Mouse (Mus musculus) MEL (cell line): Measurements from ENCODE around the gene 1700047I17Rik2. TPM values are rescaled to one million over a fixed set of nuclear protein-coding genes. Genes with fewer than 3 reads are reported as not detected.
"Not testable (repeated sequence)": the region's sequence is repeated elsewhere in the genome, so short reads cannot be mapped to it uniquely, and the experiment has no call there.

ENCODE experiments used
- DNase-seq: peaks from one replicate; pipeline ENCODE4 v3.0.0; 2011; ENCODE audit warnings: low read depth, low spot score
- H3K27ac ChIP-seq: 2 replicates; pipeline ENCODE4 v1.5.1; 2012; ENCODE audit warnings: low read depth, mild to moderate bottlenecking, control low read depth, low read length, moderate library complexity; ENCODE audit not compliant: control insufficient read depth
- H3K27me3 ChIP-seq, 2 experiments: fragments of 150-350 bp in 1 of 2; sonication (generic) in 1 of 2; 2 replicates each; pipeline ENCODE4 v1.6.1; 2012; ENCODE audit warnings: low read length in 2 of 2, mild to moderate bottlenecking in 2 of 2, improper control_type of control experiment in 1 of 2, moderate library complexity in 1 of 2; ENCODE audit not compliant: insufficient read depth in 2 of 2, control insufficient read depth in 1 of 2
- H3K36me3 ChIP-seq, 2 experiments: 2 replicates each; pipeline ENCODE4 v1.6.1; 2012 to 2014; ENCODE audit warnings: low read length in 2 of 2, improper control_type of control experiment in 1 of 2, inconsistent platforms in 1 of 2, mild to moderate bottlenecking in 1 of 2; ENCODE audit not compliant: insufficient read depth in 2 of 2, control insufficient read depth in 1 of 2
- H3K4me1 ChIP-seq, 2 experiments: fragments of 150-350 bp in 1 of 2; sonication (generic) in 1 of 2; 2 replicates each; pipeline ENCODE4 v1.6.1; 2012; ENCODE audit warnings: low read length in 2 of 2, improper control_type of control experiment in 1 of 2, mild to moderate bottlenecking in 1 of 2; ENCODE audit not compliant: insufficient read depth in 2 of 2, control insufficient read depth in 1 of 2
- H3K4me3 ChIP-seq, 2 experiments: fragments of 150-350 bp in 1 of 2; sonication (generic) in 1 of 2; 2 replicates each; pipeline ENCODE4 v1.5.1; 2012; ENCODE audit warnings: low read depth in 2 of 2, low read length in 2 of 2, mild to moderate bottlenecking in 2 of 2, moderate library complexity in 2 of 2, control low read depth in 1 of 2, improper control_type of control experiment in 1 of 2; ENCODE audit not compliant: control insufficient read depth in 1 of 2, insufficient read depth in 1 of 2
- H3K79me2 ChIP-seq: 2 replicates; pipeline ENCODE4 v1.6.1; 2012; ENCODE audit warnings: mild to moderate bottlenecking, low read length, moderate library complexity; ENCODE audit not compliant: control insufficient read depth, poor library complexity, insufficient read depth
- H3K9ac ChIP-seq: 2 replicates; pipeline ENCODE4 v1.6.1; 2012; ENCODE audit warnings: low read depth, mild to moderate bottlenecking, control low read depth, low read length, moderate library complexity; ENCODE audit not compliant: control insufficient read depth, poor library complexity, severe bottlenecking
- H3K9me3 ChIP-seq: fragments of 150-350 bp; sonication (generic); replicated peaks from 2 replicates; pipeline ENCODE4 v1.6.1; 2012; ENCODE audit warnings: mild to moderate bottlenecking, low read length, improper control_type of control experiment, moderate library complexity; ENCODE audit not compliant: insufficient read depth
- polyA plus RNA-seq, 2 experiments: library from polyadenylated mRNA; stranded (reverse) in 1 of 2; unstranded in 1 of 2; fragments of >175 nt in 1 of 2; fragments of >200 nt in 1 of 2; gene quantifications; 2 replicates each; pipeline versions ENCODE4 v1.2.1 to v1.2.4; 2012; ENCODE audit warnings: low replicate concordance in 2 of 2, low read depth in 1 of 2; ENCODE audit not compliant: insufficient read length in 2 of 2, insufficient read depth in 1 of 2, missing spikeins in 1 of 2
- total RNA-seq: library from RNA; depleted of rRNA; stranded (reverse); fragments of 300-350 nt; gene quantifications from 2 replicates; pipeline ENCODE4 v1.2.3, GENCODE M21; 2012

1700047I17Rik2 gene
- total and polyA plus RNA-seq, 3 experiments: 9.6 TPM; not detected in 2

- H3K79me2 ChIP-seq: not testable (repeated sequence)
Measured at GRCm38 (mm10) chr12:55212944-55213343, 13.6 kb downstream of the 1700047I17Rik2 start.

GRCm38 (mm10) chr12:55229626-55230519 is 30.5 kb downstream of the 1700047I17Rik2 start, which contains the start of gene Srp54c:
Srp54c (plus strand) TSS chr12:55230168.
- H3K27ac ChIP-seq, H3K36me3 ChIP-seq, H3K9me3 ChIP-seq, H3K79me2 ChIP-seq, DNase-seq, H3K27me3 ChIP-seq, H3K4me1 ChIP-seq: not testable (repeated sequence)
- Histone ChIP-seq H3K9ac (peak within 1 kb of the TSS; percentile 60), H3K4me3 (peak within 1 kb of the TSS; percentile 61 to 62; a peak in 3 of 4 replicates)

More at GRCm38 (mm10) chr12:55212944-55213343, 13.6 kb downstream of the 1700047I17Rik2 start:
- not testable (repeated sequence) for H3K36me3 ChIP-seq, DNase-seq, H3K4me3 ChIP-seq, H3K27me3 ChIP-seq, H3K9ac ChIP-seq, H3K4me1 ChIP-seq, H3K27ac ChIP-seq, H3K9me3 ChIP-seq

GRCm38 (mm10) chr12:55230520-55230861 is 31.1 kb downstream of the 1700047I17Rik2 start:
- not testable (repeated sequence) for H3K36me3 ChIP-seq, H3K79me2 ChIP-seq, H3K27me3 ChIP-seq, H3K27ac ChIP-seq, H3K9me3 ChIP-seq, DNase-seq, H3K4me1 ChIP-seq
- Histone ChIP-seq H3K4me3 (peak overlapping the region; percentile 61 to 62; a peak in 3 of 4 replicates), H3K9ac (peak overlapping the region; percentile 60)

GRCm38 (mm10) chr12:55242243-55242642 is 42.9 kb downstream of the 1700047I17Rik2 start:
- not testable (repeated sequence) for H3K27ac ChIP-seq, H3K36me3 ChIP-seq, H3K9ac ChIP-seq, DNase-seq, H3K79me2 ChIP-seq, H3K9me3 ChIP-seq, H3K27me3 ChIP-seq, H3K4me3 ChIP-seq, H3K4me1 ChIP-seq

GRCm38 (mm10) chr12:55261950-55262349 is 62.6 kb downstream of the 1700047I17Rik2 start:
- not testable (repeated sequence) for DNase-seq, H3K27me3 ChIP-seq, H3K27ac ChIP-seq, H3K9ac ChIP-seq, H3K9me3 ChIP-seq, H3K4me3 ChIP-seq, H3K4me1 ChIP-seq, H3K79me2 ChIP-seq, H3K36me3 ChIP-seq

- H3K9ac ChIP-seq, H3K27me3 ChIP-seq, H3K9me3 ChIP-seq, H3K36me3 ChIP-seq, H3K4me3 ChIP-seq, H3K27ac ChIP-seq, DNase-seq, H3K79me2 ChIP-seq, H3K4me1 ChIP-seq: not testable (repeated sequence)
Measured at GRCm38 (mm10) chr12:55263385-55263784, 64.0 kb downstream of the 1700047I17Rik2 start.
